Mouse (Mus musculus): ENCODE data around the gene Larp4. TPM values are rescaled to one million over a fixed set of nuclear protein-coding genes. Genes with fewer than 3 reads are reported as not detected.

The Larp4 gene
- total and polyA plus RNA-seq, 2 experiments: 32.7 to 40.5 TPM

GRCm38 (mm10) chr15:100056397-100056908 lies 86.6 kb downstream of the Larp4 start:
- no peak overlapping the region for H3K27ac ChIP-seq (replicated peaks; ENCODE audit: insufficient read depth, low read depth, low read length)
- 94% methylated on average over 7 of the region's 7 CpGs for WGBS
- no peak for DNase-seq (ENCODE audit: extremely low read depth, low read depth, low spot score)
- TF ChIP-seq CTCF (IDR thresholded peaks at IDR 0.05; ENCODE audit: low read depth, low read length) (no peak), POLR2A (IDR thresholded peaks at IDR 0.05; ENCODE audit: extremely low read depth, insufficient read depth, low read length) (no peak)
- H3K4me1 ChIP-seq (ENCODE audit: control insufficient read depth, insufficient read depth, low read length): peaks cover 5% of the 10 kb centered on the region; the same call in 1 of the 2 replicates
- H3K36me3 ChIP-seq (ENCODE audit: control insufficient read depth, insufficient read depth, low read length): no peaks in the 10 kb centered on the region
- no peak overlapping the region for H3K4me3 ChIP-seq (ENCODE audit: insufficient read depth, low read depth, low read length)
- peaks cover 26% of the 10 kb centered on the region; the same call in 1 of the 2 replicates for H3K79me2 ChIP-seq (ENCODE audit: control insufficient read depth, insufficient read depth, low read length)
- no peak overlapping the region for H3K9ac ChIP-seq (ENCODE audit: low read depth, low read length)
- H3K27me3 ChIP-seq (ENCODE audit: control insufficient read depth, insufficient read depth, low read length): no peaks in the 10 kb centered on the region

GRCm38 (mm10) chr15:100057698-100058097 lies 87.8 kb downstream of the Larp4 start:
- 85% methylated on average over 3 of the region's 3 CpGs for WGBS
- Histone ChIP-seq H3K27ac (replicated peaks; ENCODE audit: insufficient read depth, low read depth, low read length) (no peak overlapping the region), H3K4me3 (ENCODE audit: insufficient read depth, low read depth, low read length) (no peak overlapping the region), H3K79me2 (ENCODE audit: control insufficient read depth, insufficient read depth, low read length) (peaks cover 32% of the 10 kb centered on the region; the same call in 1 of the 2 replicates), H3K4me1 (ENCODE audit: control insufficient read depth, insufficient read depth, low read length) (peaks cover 5% of the 10 kb centered on the region; the same call in 1 of the 2 replicates), H3K36me3 (ENCODE audit: control insufficient read depth, insufficient read depth, low read length) (no peaks in the 10 kb centered on the region), H3K27me3 (ENCODE audit: control insufficient read depth, insufficient read depth, low read length) (no peaks in the 10 kb centered on the region), H3K9ac (ENCODE audit: low read depth, low read length) (no peak overlapping the region)
- no peak for TF ChIP-seq POLR2A (IDR thresholded peaks at IDR 0.05; ENCODE audit: extremely low read depth, insufficient read depth, low read length)
- TF ChIP-seq CTCF (IDR thresholded peaks at IDR 0.05; ENCODE audit: low read depth, low read length): no peak
- no peak for DNase-seq (ENCODE audit: extremely low read depth, low read depth, low spot score)

GRCm38 (mm10) chr15:100058143-100058542 lies 88.3 kb downstream of the Larp4 start:
- H3K27me3 ChIP-seq (ENCODE audit: control insufficient read depth, insufficient read depth, low read length): no peaks in the 10 kb centered on the region
- H3K36me3 ChIP-seq (ENCODE audit: control insufficient read depth, insufficient read depth, low read length): no peaks in the 10 kb centered on the region
- no peak overlapping the region for H3K4me3 ChIP-seq (ENCODE audit: insufficient read depth, low read depth, low read length)
- H3K4me1 ChIP-seq (ENCODE audit: control insufficient read depth, insufficient read depth, low read length): peaks cover 5% of the 10 kb centered on the region; the same call in 1 of the 2 replicates
- WGBS: 71% methylated on average over 3 of the region's 3 CpGs
- no peak overlapping the region for H3K27ac ChIP-seq (replicated peaks; ENCODE audit: insufficient read depth, low read depth, low read length)
- no peak for DNase-seq (ENCODE audit: extremely low read depth, low read depth, low spot score)
- H3K9ac ChIP-seq (ENCODE audit: low read depth, low read length): no peak overlapping the region
- TF ChIP-seq POLR2A (IDR thresholded peaks at IDR 0.05; ENCODE audit: extremely low read depth, insufficient read depth, low read length) (no peak), CTCF (IDR thresholded peaks at IDR 0.05; ENCODE audit: low read depth, low read length) (no peak)
- peaks cover 33% of the 10 kb centered on the region; the same call in 1 of the 2 replicates for H3K79me2 ChIP-seq (ENCODE audit: control insufficient read depth, insufficient read depth, low read length)

- Histone ChIP-seq H3K27me3 (ENCODE audit: control insufficient read depth, insufficient read depth, low read length) (no peaks in the 10 kb centered on the region), H3K27ac (replicated peaks; ENCODE audit: insufficient read depth, low read depth, low read length) (no peak overlapping the region), H3K79me2 (ENCODE audit: control insufficient read depth, insufficient read depth, low read length) (peaks cover 32% of the 10 kb centered on the region; the same call in 1 of the 2 replicates), H3K4me1 (ENCODE audit: control insufficient read depth, insufficient read depth, low read length) (peaks cover 5% of the 10 kb centered on the region; the same call in 1 of the 2 replicates), H3K9ac (ENCODE audit: low read depth, low read length) (no peak overlapping the region), H3K4me3 (ENCODE audit: insufficient read depth, low read depth, low read length) (no peak overlapping the region), H3K36me3 (ENCODE audit: control insufficient read depth, insufficient read depth, low read length) (no peaks in the 10 kb centered on the region)
- no peak for TF ChIP-seq POLR2A (IDR thresholded peaks at IDR 0.05; ENCODE audit: extremely low read depth, insufficient read depth, low read length)
- TF ChIP-seq CTCF (IDR thresholded peaks at IDR 0.05; ENCODE audit: low read depth, low read length): no peak
- peak; percentile 35 for DNase-seq (ENCODE audit: extremely low read depth, low read depth, low spot score)
- 32% methylated on average over 11 of the region's 11 CpGs for WGBS
These were observed 89.0 kb downstream of the Larp4 start for GRCm38 (mm10) chr15:100058912-100059311.

GRCm38 (mm10) chr15:100059626-100060311 lies 89.9 kb downstream of the Larp4 start:
- H3K9ac ChIP-seq (ENCODE audit: low read depth, low read length): no peak overlapping the region
- no peak overlapping the region for H3K4me3 ChIP-seq (ENCODE audit: insufficient read depth, low read depth, low read length)
- H3K79me2 ChIP-seq (ENCODE audit: control insufficient read depth, insufficient read depth, low read length): peaks cover 34% of the 10 kb centered on the region; the same call in 1 of the 2 replicates
- H3K4me1 ChIP-seq (ENCODE audit: control insufficient read depth, insufficient read depth, low read length): peaks cover 5% of the 10 kb centered on the region; the same call in 1 of the 2 replicates
- no peak overlapping the region for H3K27ac ChIP-seq (replicated peaks; ENCODE audit: insufficient read depth, low read depth, low read length)
- no peak for TF ChIP-seq POLR2A (IDR thresholded peaks at IDR 0.05; ENCODE audit: extremely low read depth, insufficient read depth, low read length)
- no peak for TF ChIP-seq CTCF (IDR thresholded peaks at IDR 0.05; ENCODE audit: low read depth, low read length)
- WGBS: 86% methylated on average over 7 of the region's 7 CpGs
- no peaks in the 10 kb centered on the region for H3K27me3 ChIP-seq (ENCODE audit: control insufficient read depth, insufficient read depth, low read length)
- no peak for DNase-seq (ENCODE audit: extremely low read depth, low read depth, low spot score)
- no peaks in the 10 kb centered on the region for H3K36me3 ChIP-seq (ENCODE audit: control insufficient read depth, insufficient read depth, low read length)

Data from liver, adult 2 months (tissue).